Mouse (Mus musculus) lung, postnatal 0 days (tissue): ENCODE measurements around the gene Gm47289.

Source experiments
- CTCF ChIP-seq: IDR thresholded peaks from 2 replicates; pipeline ENCODE4 v1.5.1; 2016; ENCODE audit warnings: antibody characterized with exemption, mild to moderate bottlenecking
- EP300 ChIP-seq: IDR thresholded peaks from 2 replicates; pipeline ENCODE4 v1.6.1; 2016; ENCODE audit warnings: antibody characterized with exemption, mild to moderate bottlenecking, control low read depth

- TF ChIP-seq CTCF (peak; percentile 80), EP300 (no peak)
Measured at GRCm38 (mm10) chr9:119156278-119157201, 2.4 kb upstream of the Gm47289 start, which contains the start of gene Acaa1b.
